Mouse (Mus musculus): Measurements from ENCODE around the gene Gm28308. TPM values are rescaled to one million over a fixed set of nuclear protein-coding genes. Genes with fewer than 3 reads are reported as not detected.

Gm28308 gene
- polyA plus RNA-seq, 1 experiment from 2014 or later: not detected

- no peak overlapping the region for H3K4me2 ChIP-seq (replicated peaks)
- no peaks in the 10 kb centered on the region for H3K9me3 ChIP-seq (replicated peaks)
- 17% methylated on average over 1 of the region's 1 CpGs for WGBS
- H3K4me3 ChIP-seq (replicated peaks): no peak overlapping the region
- H3K27ac ChIP-seq (replicated peaks): no peak overlapping the region
- peaks cover 4% of the 10 kb centered on the region for H3K4me1 ChIP-seq
- no peak overlapping the region for H3K9ac ChIP-seq
- peaks cover 95% of the 10 kb centered on the region for H3K27me3 ChIP-seq
- H3K36me3 ChIP-seq: no peaks in the 10 kb centered on the region
- ATAC-seq (ENCODE audit: insufficient number of reproducible peaks, low FRiP score, low TSS enrichment, low read depth): no peak
Observed at GRCm38 (mm10) chr6:52167176-52167575, 46.0 kb downstream of the Gm28308 start.

GRCm38 (mm10) chr6:52166431-52167077, 46.6 kb downstream of the Gm28308 start:
- no peak overlapping the region for H3K27ac ChIP-seq (replicated peaks)
- 7% methylated on average over 4 of the region's 4 CpGs for WGBS
- H3K9ac ChIP-seq: no peak overlapping the region
- no peak for ATAC-seq (ENCODE audit: insufficient number of reproducible peaks, low FRiP score, low TSS enrichment, low read depth)
- peaks cover 95% of the 10 kb centered on the region for H3K27me3 ChIP-seq
- no peaks in the 10 kb centered on the region for H3K36me3 ChIP-seq
- H3K9me3 ChIP-seq (replicated peaks): no peaks in the 10 kb centered on the region
- H3K4me3 ChIP-seq (replicated peaks): no peak overlapping the region
- H3K4me2 ChIP-seq (replicated peaks): no peak overlapping the region
- H3K4me1 ChIP-seq: peaks cover 3% of the 10 kb centered on the region; the same call in 1 of the 2 replicates

GRCm38 (mm10) chr6:52165441-52166370, 47.4 kb downstream of the Gm28308 start:
- no peak for ATAC-seq (ENCODE audit: insufficient number of reproducible peaks, low FRiP score, low TSS enrichment, low read depth)
- no peak overlapping the region for H3K27ac ChIP-seq (replicated peaks)
- peaks cover 3% of the 10 kb centered on the region; the same call in 1 of the 2 replicates for H3K4me1 ChIP-seq
- no peaks in the 10 kb centered on the region for H3K36me3 ChIP-seq
- H3K4me2 ChIP-seq (replicated peaks): no peak overlapping the region
- WGBS: 3% methylated on average over 28 of the region's 28 CpGs
- no peaks in the 10 kb centered on the region for H3K9me3 ChIP-seq (replicated peaks)
- no peak overlapping the region for H3K4me3 ChIP-seq (replicated peaks)
- H3K9ac ChIP-seq: no peak overlapping the region
- H3K27me3 ChIP-seq: peaks cover 94% of the 10 kb centered on the region

- H3K4me1 ChIP-seq: no peaks in the 10 kb centered on the region; the same call in 1 of the 2 replicates
- no peak within 1 kb of the TSS for H3K9ac ChIP-seq
- H3K4me3 ChIP-seq (replicated peaks): peak within 1 kb of the TSS; percentile 5; the same call in 1 of the 2 replicates
- no peaks in the 10 kb centered on the region for H3K36me3 ChIP-seq
- H3K4me2 ChIP-seq (replicated peaks): peak within 1 kb of the TSS; percentile 4; the same call in 1 of the 2 replicates
- WGBS: 2% methylated on average over 25 of the region's 25 CpGs
- no peaks in the 10 kb centered on the region for H3K9me3 ChIP-seq (replicated peaks)
- peaks cover 94% of the 10 kb centered on the region for H3K27me3 ChIP-seq
- ATAC-seq (ENCODE audit: insufficient number of reproducible peaks, low FRiP score, low TSS enrichment, low read depth): no peak
- no peak within 1 kb of the TSS for H3K27ac ChIP-seq (replicated peaks)
Observed at GRCm38 (mm10) chr6:52164626-52165440, 48.3 kb downstream of the Gm28308 start, which contains the start of gene Hoxa2. Gene Hoxa2 (minus strand): TSS chr6:52164831.

- no peak; the same call in 1 of the 2 replicates for ATAC-seq (ENCODE audit: insufficient number of reproducible peaks, low FRiP score, low TSS enrichment, low read depth)
- Histone ChIP-seq H3K4me2 (replicated peaks) (peak overlapping the region; percentile 4; the same call in 1 of the 2 replicates), H3K9ac (no peak overlapping the region), H3K9me3 (replicated peaks) (no peaks in the 10 kb centered on the region), H3K4me3 (replicated peaks) (peak overlapping the region; percentile 5; the same call in 1 of the 2 replicates), H3K4me1 (peaks cover 1% of the 10 kb centered on the region), H3K36me3 (no peaks in the 10 kb centered on the region), H3K27ac (replicated peaks) (no peak overlapping the region), H3K27me3 (peaks cover 95% of the 10 kb centered on the region)
- WGBS: 2% methylated on average over 39 of the region's 39 CpGs
Observed at GRCm38 (mm10) chr6:52164051-52164625, 49.0 kb downstream of the Gm28308 start.

- WGBS: 6% methylated on average over 17 of the region's 17 CpGs
- H3K27me3 ChIP-seq: peaks cover 97% of the 10 kb centered on the region
- H3K9me3 ChIP-seq (replicated peaks): no peaks in the 10 kb centered on the region
- H3K9ac ChIP-seq: no peak overlapping the region
- H3K36me3 ChIP-seq: no peaks in the 10 kb centered on the region
- no peak overlapping the region for H3K27ac ChIP-seq (replicated peaks)
- H3K4me1 ChIP-seq: peaks cover 7% of the 10 kb centered on the region
- no peak for ATAC-seq (ENCODE audit: insufficient number of reproducible peaks, low FRiP score, low TSS enrichment, low read depth)
- H3K4me3 ChIP-seq (replicated peaks): no peak overlapping the region
- H3K4me2 ChIP-seq (replicated peaks): no peak overlapping the region; the same call in 1 of the 2 replicates
Observed at GRCm38 (mm10) chr6:52163366-52164031, 49.6 kb downstream of the Gm28308 start.

GRCm38 (mm10) chr6:52162611-52163365, 50.4 kb downstream of the Gm28308 start:
- Histone ChIP-seq H3K4me2 (replicated peaks) (no peak overlapping the region; the same call in 1 of the 2 replicates), H3K27me3 (peaks cover 97% of the 10 kb centered on the region), H3K27ac (replicated peaks) (no peak overlapping the region), H3K9me3 (replicated peaks) (no peaks in the 10 kb centered on the region), H3K9ac (no peak overlapping the region), H3K4me3 (replicated peaks) (no peak overlapping the region), H3K4me1 (peaks cover 14% of the 10 kb centered on the region), H3K36me3 (no peaks in the 10 kb centered on the region)
- 8% methylated on average over 14 of the region's 14 CpGs for WGBS
- no peak for ATAC-seq (ENCODE audit: insufficient number of reproducible peaks, low FRiP score, low TSS enrichment, low read depth)

- Histone ChIP-seq H3K4me2 (replicated peaks) (no peak overlapping the region), H3K27me3 (peaks cover 97% of the 10 kb centered on the region), H3K4me3 (replicated peaks) (no peak overlapping the region), H3K9ac (no peak overlapping the region), H3K4me1 (peaks cover 14% of the 10 kb centered on the region), H3K9me3 (replicated peaks) (no peaks in the 10 kb centered on the region), H3K36me3 (no peaks in the 10 kb centered on the region), H3K27ac (replicated peaks) (no peak overlapping the region)
- no peak for ATAC-seq (ENCODE audit: insufficient number of reproducible peaks, low FRiP score, low TSS enrichment, low read depth)
- WGBS: 15% methylated on average over 1 of the region's 1 CpGs
Observed at GRCm38 (mm10) chr6:52162093-52162380, 51.1 kb downstream of the Gm28308 start.

- Histone ChIP-seq H3K27me3 (peaks cover 97% of the 10 kb centered on the region), H3K9ac (no peak overlapping the region), H3K9me3 (replicated peaks) (no peaks in the 10 kb centered on the region), H3K4me2 (replicated peaks) (no peak overlapping the region), H3K36me3 (no peaks in the 10 kb centered on the region), H3K4me1 (peaks cover 14% of the 10 kb centered on the region), H3K27ac (replicated peaks) (no peak overlapping the region), H3K4me3 (replicated peaks) (no peak overlapping the region)
- no peak for ATAC-seq (ENCODE audit: insufficient number of reproducible peaks, low FRiP score, low TSS enrichment, low read depth)
- WGBS: 10% methylated on average over 8 of the region's 8 CpGs
Observed at GRCm38 (mm10) chr6:52161336-52162092, 51.6 kb downstream of the Gm28308 start.
